Mouse (Mus musculus) megakaryocyte progenitor cell, adult 5-6 weeks (primary cell): ENCODE measurements at regions not wholly inside any gene's neighbourhood (a gene's known extent, or its start where the extent isn't known, plus 50 kb on each side); places are given as distances from the start of the nearest gene placed in this dataset.
"Not testable (repeated sequence)": the region's sequence is repeated elsewhere in the genome, so short reads cannot be mapped to it uniquely, and the experiment has no call there.

ENCODE experiments used
- ATAC-seq: replicated peaks from 2 replicates; pipeline ENCODE4 v1.8.0; 2016; ENCODE audit warnings: mild to moderate bottlenecking, moderate TSS enrichment, inconsistent platforms; ENCODE audit not compliant: poor library complexity

DNA sequence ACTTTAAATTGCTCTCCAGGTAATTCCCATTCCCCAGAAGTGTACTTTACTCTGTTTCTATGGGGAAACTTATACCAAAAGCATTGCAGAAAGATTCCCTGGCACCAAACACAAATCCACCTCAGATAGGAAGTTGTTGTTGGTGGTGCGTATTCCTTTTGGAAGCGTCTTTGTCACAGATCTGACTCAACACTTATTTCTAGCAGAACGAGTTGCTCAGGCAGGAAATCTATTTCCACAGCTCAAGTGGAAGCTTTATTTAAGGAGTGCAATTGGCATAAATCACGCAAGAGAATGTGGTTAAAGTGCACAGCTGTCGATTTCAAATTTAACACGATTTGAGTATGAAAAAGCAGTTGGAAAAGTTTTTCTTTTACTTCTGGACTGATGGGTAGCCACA, 436.9 kb upstream of the Ghitm start:
- no peak for ATAC-seq

DNA sequence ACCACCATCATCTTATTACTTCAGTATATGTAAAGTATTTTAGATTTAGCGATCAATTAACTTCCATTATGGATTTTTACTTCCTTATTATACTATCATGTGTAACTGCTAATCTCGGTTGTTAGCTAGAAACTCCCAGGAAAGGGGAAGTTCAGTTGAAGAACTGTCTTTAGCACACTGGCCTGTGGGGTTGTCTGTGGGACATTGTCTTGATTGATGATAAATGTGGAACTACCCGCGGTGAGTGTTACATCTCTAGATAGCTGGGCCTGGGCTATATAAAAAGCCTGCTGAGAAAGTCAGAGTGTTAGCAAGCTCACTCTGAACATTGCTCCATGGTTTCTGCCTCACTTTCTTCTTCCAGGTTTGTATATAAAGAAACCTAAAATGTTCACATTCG, 423.2 kb upstream of the Ghitm start:
- ATAC-seq, result 0 out of 2 replicates have a peak, but pooled peaks have one; percentile 37

DNA sequence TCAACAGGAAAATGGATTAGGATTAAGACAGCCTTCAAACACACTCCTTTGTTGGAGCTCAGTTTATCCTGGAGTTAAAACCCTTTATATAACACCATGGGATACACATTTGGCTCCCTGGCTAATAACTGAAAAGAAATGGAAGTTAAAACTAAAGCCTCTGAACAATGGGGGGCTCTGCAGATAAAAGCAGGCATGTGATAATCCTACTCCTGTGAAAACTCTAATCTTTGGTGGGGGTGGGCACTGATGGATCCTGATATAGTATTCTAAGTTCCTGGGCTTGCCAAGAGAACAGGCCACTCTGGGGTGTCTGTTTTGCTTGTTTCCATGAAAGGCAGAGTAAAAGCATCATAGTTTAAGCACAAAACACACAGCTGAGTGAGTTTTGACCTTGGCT, 388.5 kb upstream of the Ghitm start:
- ATAC-seq, result no peak

DNA sequence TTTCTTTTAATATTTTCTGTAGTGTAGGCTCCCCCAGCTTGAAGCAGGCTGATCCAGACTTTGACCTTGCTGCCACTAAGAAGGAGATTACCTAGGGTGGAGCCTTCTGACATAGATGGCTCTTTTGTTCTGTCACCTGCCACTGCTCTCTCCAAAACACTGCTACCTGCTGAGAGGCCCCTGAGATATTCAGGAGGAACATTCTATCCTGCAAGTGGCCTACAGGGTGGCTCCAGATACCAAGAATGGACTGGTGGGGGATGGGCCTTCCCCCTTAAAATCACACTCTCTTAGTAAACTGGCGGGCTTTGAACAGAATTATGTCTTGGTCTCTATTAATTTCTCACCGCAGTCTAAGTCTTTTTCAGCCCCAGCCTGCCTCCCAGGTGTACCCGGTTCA, 385.6 kb upstream of the Ghitm start:
- not testable (repeated sequence) for ATAC-seq

DNA sequence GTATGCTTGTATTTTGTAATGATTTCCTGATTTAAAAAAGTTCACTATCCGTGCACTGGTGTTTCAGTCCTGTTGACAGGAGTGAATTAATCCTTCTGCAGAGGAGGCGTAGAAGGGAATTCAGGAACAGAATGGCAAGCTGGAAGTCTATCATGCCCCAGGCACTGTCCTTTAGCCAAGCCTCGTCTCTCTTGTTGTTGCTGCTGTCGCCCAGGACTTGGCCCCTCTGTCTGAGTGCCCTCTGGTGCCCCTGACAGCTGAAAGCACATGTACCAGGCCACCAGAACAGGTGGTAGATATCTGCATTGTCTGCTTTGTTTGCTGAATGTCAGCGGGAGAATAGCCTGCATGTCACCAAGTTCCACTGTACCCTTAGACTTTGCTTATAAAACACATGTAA, 370.2 kb upstream of the Ghitm start:
- ATAC-seq, result no peak

DNA sequence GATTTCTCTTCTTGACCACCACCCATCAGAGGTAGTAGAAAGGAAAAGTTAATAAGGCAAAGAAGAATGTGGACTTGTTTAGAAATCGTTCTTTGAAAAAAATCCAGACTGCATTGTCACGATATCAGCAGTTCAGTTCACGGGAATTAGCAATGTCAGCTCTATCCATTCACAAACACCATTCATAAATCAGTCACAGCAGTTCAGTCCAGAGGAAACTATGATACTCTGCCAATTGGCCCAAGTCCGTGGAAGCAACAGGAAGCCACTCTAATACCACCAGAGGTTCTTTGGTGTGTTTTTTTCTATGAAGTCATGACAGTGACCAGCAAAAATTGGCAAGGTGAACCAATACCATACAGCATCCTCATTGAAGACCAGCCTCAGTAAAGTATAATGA, 355.6 kb upstream of the Ghitm start:
- ATAC-seq, result no peak

DNA sequence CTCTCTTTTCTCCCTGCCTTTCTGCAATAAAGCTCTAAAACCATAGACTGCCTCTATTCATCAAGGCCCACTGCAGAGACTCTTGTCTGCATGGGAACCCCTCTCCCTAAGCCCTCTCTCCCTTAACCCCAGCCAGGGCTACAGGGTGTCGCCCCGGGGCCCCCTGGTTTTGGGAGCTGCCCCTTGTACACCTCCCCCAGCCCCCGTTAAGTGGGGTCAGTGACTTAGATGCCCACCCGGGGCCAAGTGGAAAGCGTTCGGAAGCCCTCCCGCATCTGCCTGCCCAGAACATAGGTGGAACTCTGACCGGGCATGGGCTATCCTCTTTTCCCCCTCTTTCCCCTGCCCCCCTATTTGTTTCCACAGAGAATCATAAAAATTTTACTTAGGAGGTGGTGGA, 350.2 kb upstream of the Ghitm start:
- ATAC-seq, result no peak

DNA sequence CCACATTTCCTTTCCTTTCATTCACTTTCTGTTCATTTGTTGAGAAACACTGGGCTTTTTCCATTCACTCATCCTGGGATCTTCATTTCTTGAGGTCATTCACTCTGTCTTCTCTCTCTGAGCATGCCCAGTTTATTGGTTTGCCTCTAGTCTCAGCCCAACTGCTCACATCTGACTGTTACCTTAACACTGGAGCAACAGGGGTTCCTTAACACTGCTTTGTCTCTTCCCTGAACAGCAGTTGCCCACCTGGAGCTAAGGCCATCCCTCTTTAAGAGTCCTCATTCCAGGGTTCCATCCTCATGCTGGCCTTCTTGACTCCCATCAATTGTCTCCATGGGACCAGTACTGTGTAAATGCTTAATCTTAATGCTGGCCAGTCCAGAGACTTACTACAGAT, 342.5 kb upstream of the Ghitm start:
- no peak for ATAC-seq

DNA sequence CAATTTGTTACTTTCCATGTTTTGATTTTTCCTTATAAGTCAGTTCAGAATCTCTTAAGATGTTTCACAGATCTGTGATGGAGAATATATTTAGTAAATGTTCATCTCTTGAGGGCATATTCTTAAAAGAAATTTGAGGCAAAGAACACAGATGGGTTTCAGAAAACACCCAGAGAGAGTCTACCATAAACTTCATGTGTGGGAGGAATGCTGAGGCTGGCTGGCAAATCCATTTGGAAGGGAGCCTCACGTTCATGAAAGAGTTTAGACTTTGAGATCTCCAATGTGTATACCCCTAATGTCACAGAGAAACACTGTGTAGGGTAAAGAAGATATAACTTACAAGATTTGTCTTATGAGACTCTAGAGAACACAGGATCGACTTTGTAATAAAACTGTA, 333.6 kb upstream of the Ghitm start:
- no peak for ATAC-seq

DNA sequence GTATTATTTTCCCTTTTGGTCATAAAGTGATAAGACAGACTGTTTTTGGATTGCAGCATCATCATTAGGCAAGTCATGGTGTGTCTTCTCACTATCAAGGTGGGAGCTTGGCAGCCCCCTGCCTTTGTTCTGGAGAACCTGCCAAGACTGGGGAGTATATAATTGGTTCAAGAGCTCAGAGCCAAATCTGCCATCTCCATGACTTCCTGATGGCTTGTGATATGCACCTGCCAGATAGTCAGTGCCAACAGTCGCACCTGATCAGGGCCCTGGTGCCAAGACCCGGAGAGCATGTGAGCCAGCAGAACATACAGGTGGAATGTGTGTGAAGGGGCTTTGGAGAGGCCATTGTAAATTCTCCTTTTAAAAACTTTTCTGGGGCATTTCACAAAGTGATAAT, 305.8 kb upstream of the Ghitm start:
- no peak for ATAC-seq

DNA sequence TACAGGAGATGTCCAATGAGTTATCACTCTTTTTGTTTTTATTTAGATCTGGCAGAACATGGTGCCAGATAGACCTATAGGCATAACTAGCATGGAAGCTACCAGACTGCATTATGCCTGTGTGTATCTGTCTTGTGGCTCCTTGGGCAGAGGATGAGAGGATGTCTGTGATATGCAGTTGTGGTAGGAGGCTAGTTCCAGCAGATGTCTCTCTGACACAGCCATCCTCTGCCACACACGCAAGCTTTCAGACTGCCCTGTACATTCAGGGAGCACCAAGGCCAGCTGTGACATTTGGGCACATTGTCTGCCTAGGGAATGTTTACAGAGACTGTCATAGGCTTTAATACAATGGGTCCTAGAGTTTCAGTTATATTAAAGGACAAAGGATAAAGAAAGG, 295.6 kb upstream of the Ghitm start:
- ATAC-seq, result no peak

DNA sequence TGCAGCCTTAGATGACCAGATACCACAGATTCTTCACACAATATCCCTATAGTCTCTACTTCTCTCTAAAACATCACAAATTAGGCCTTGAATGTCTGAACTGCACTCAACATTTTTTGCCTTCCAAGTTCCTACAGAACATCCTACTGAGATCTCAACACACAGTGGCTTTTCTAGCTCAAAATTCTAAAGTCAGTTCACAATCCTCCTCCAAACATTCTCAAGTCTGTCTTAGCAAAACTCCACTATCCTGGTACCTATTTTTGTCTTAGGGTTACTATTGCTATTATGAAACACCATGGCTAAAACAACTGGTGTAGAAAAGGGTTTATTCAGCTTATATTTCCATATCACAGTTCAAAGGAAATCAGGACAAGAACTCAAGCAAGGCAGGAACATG, 290.4 kb upstream of the Ghitm start:
- ATAC-seq, result no peak

DNA sequence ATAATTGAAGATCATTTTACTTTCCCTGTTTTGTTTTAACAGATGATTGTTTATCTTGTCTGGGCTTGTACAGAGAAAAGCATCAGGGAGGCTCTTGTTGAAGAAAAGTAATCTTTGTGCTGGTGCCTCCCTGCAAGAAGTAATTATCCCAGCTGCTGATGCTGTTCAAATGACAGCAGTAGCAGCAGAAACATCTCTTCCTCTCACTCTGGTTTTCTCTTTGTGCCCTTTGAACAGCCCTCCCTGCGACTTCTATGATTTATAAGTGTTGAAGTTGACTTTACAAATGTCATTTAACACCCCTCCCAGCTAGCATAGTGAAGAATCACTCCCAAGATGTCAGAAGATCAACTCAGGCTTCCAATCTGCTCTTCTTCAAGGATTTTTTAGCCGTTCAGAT, 286.5 kb upstream of the Ghitm start:
- no peak for ATAC-seq

DNA sequence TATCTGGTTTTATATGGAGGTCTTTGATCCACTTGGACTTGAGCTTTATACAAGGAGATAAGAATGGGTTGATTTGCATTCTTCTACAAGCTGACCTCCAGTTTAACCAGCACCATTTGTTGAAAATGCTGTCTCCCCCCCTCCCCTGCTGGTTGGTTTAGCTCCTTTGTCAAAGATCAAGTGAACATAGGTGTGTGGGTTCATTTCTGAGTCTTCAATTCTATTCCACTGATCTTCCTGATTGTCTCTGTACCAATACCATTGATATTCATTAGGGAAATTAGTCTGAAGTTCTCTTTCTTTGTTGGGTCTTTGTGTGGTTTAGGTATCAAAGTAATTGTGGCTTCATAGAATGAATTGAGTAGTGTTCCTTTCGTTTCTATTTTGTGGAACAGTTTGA, 277.5 kb upstream of the Ghitm start:
- not testable (repeated sequence) for ATAC-seq

DNA sequence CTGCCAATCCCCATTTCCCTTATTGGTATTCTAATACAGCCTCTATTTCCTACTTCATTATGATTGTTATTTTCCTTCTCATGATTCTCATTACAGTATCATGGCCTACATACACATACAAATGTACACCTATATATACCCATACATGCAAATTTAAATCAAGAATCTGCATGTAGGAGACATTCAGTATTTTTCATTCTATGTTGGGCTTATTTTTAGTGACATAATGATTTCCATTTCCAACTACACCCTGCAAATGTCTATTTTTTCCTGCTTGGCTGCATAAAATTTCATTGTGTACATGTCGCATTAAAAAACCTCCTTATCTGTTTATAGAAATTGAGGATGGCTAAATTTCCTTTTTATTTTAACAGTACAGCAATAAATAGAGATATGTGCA, 236.9 kb upstream of the Ghitm start:
- ATAC-seq, result no peak

DNA sequence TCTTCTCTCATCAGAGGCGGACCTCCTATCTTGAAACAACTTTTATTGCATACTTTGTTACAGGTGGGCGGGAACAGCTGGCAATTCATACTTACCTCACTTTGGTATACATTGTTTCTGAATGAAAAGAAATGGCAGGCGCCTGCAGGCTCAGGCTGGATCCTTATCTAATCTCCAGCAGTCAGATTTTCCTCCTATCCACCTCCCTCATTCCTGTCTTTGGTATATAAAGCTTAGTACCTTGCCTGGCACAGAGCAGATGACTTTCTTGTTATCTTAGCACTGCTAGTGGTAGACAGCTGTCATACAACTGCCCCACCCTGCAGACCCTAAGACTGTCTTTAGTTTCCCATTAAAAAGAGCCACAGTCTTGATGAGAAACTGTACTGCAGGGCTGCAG, 226.8 kb upstream of the Ghitm start:
- no peak for ATAC-seq

DNA sequence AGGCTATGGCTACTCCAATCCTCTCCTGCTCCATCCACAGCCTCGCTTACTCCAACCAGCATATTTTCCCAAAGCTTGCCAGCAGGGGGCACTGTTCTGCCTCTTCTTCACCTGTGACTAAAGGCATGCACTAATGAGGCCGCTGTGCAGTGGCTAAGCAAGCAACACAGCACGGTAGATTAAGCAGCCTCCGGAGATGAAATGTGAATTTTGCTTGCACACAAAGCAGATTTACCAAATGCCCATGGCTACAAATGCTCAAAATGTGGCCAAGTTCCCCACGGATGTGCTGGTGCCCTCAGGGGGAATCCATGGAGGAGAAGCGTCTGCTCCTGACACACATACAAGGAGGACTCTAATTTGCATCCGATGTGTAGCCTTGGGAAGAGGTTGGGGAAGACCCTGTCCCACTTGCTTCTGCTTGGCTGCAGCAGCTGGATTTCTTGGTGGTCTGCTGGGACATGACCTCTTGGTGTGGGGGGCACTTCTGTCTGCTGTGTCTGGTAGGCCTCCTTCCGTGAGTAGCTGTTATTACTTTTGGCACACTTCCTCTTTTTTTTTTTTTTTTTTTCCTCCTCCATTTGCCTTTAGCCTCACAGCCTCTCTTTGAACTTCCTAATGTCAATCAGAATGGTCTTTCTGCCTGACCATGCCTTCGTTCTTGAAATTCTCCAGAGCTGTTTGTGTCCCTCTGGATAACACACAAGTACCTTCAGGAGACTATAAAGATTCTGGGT, 221.1 kb upstream of the Ghitm start:
- peak; percentile 84 for ATAC-seq

DNA sequence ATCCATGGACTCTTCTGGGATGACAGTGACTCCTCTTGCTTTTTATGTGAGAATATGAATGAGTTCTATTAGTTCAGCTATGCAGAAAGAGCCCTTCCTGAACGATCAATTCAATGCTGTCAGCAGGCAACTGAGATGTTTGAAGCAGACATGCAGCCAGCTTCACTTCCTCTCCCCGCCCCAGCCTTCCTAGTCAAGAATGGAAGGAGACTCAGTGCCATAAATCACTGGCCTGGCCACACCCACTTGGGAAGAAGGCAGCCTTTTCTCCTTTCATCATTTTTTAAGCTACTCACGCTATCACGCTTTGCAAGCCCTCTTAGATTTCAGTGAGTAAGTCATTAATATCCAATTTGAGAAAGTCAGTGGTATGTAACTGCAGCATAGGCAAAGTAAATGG, 188.3 kb upstream of the Ghitm start:
- peak; percentile 52 for ATAC-seq

DNA sequence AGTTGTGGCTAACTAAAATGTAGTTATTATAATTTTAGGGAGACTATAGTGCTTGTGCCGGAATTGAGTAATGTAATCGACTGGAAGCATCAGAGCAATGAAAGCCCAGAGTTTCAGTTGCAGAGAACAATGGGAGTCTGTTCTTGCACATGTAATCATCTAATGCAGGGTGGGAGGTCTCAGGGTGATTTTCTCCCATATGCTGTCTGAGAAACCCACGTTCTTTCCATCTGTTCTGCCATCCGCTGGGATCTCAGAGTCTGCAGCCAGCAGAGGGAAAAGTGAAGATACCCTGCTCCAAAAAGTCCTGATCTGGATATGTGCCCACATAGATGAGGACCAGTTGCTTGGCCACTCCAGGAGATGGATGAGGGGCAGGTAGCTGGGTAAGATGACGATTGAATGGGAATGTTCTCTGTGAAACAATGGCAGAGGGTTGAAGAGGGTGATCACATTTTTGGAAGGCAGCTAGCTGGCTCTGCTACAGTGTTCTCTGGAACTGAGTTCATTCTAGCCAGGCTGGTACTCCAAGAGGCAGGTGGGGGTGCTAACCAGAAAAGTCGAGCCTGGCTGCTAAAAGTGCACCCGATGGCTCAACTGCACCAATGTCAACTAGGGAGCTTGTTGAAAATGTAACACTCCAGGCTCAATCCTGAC, 180.3 kb upstream of the Ghitm start:
- no peak for ATAC-seq

DNA sequence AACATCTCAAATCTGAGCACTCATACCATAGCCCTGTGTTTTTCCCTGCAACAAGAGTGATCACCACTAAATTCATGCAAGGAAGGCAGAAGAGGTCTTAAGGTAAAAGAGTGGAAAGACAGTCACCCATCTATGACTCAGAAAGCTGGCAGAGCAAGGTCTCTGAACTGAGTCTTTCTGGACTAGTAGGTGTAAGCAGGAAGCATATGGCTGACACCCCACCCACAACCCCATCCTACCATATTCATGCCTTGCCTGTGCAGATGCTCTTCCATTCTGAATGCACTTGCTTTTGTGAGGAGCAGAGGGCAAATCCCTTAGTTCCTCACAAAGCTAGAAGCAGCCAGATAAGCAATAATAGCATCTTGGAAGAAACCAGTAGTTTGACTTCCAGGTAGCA, 178.8 kb upstream of the Ghitm start:
- no peak for ATAC-seq

DNA sequence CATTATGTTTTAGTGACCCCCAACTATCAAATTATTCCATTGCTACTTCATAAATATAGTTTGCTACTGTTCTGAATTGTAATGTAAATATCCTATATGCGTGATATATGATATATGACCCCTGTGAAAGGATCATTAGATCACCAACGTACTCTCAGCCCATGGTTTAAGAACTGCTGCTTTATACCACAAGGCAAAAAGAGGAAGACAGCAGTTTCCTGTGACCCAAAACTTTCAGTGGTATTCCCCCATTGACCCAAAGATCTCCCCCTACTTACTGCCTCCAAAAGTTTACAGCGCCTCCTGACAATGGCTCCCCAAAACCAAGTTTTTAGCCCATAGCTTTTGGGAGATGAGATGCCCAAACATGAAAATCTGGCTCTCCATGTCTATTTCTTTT, 177.8 kb upstream of the Ghitm start:
- no peak for ATAC-seq

DNA sequence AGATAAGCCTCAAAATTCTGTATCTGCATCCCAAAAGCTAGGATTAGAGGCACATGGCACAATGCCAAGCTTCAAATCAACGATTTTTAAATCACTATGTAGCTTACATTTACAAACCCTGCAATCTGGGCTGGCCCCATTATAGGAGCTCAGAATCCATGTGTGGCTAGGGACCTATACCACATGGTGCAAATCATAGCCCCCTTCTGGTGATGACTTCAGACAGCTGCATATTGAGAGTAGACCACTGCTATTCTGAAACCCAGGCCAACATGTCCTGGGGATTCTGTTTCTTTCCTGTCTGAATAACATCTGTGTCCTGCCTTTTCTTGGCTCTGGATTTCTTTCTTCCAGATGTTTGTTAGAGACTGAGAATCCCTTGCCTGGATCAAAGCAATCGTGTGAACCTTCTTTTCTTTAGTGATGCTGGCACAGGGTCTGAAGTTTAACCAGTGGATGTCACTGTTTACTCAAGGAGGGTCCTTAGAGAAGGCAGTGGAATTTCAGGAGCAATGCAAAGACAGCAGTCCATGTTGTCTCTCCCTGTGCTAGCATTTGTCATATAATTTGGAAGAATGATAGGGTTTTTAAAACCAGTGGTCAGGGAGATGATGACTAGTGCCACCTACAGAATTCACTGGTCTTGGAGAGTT, 171.7 kb upstream of the Ghitm start:
- ATAC-seq, result no peak
